Mouse (Mus musculus) spleen, adult 2 months (tissue): ENCODE measurements around the gene H2al1j.

Experiments
- CTCF ChIP-seq: fragments of 200-500 bp; IDR thresholded peaks from 2 replicates; pipeline ENCODE4 v1.5.1; 2011; ENCODE audit warnings: mild to moderate bottlenecking, inconsistent platforms; ENCODE audit not compliant: insufficient read depth, insufficient read length, insufficient replicate concordance; ENCODE audit errors: extremely low read depth
- POLR2A ChIP-seq: fragments of 200-500 bp; IDR thresholded peaks from 2 replicates; pipeline ENCODE4 v1.6.1; 2011; ENCODE audit warnings: low read depth, low read length, inconsistent platforms

- no peak for TF ChIP-seq POLR2A
- TF ChIP-seq CTCF: no peak
Observed at GRCm38 (mm10) chrX:11361261-11361660, 33.6 kb downstream of the H2al1j start.
